Mouse (Mus musculus): ENCODE data around the gene Pcgf1.

Pcgf1 gene

GRCm38 (mm10) chr6:83101688-83102556 is 24.3 kb downstream of the Pcgf1 start:
- DNase-seq (ENCODE audit: low read depth, low spot score), result no peak

- DNase-seq (ENCODE audit: low read depth, low spot score), result no peak
These were observed 25.5 kb downstream of the Pcgf1 start for GRCm38 (mm10) chr6:83103130-83103650.

- DNase-seq (ENCODE audit: low read depth, low spot score), result no peak
These were observed 26.5 kb downstream of the Pcgf1 start for GRCm38 (mm10) chr6:83104158-83104557.

- no peak for DNase-seq (ENCODE audit: low read depth, low spot score)
These were observed 30.1 kb downstream of the Pcgf1 start for GRCm38 (mm10) chr6:83107566-83108400.

- DNase-seq (ENCODE audit: low read depth, low spot score), result no peak
These were observed 31.3 kb downstream of the Pcgf1 start, which contains the start of gene Mrpl53 for GRCm38 (mm10) chr6:83108762-83109668. Mrpl53 (plus strand) TSS chr6:83109040.

- no peak for DNase-seq (ENCODE audit: low read depth, low spot score)
These were observed 34.0 kb downstream of the Pcgf1 start for GRCm38 (mm10) chr6:83111510-83112136.

GRCm38 (mm10) chr6:83115011-83115671 is 37.5 kb downstream of the Pcgf1 start, which contains the start of gene Mogs:
Mogs (plus strand) TSS chr6:83115496.
- DNase-seq (ENCODE audit: low read depth, low spot score), result no peak

GRCm38 (mm10) chr6:83115682-83116372 is 38.2 kb downstream of the Pcgf1 start:
- DNase-seq (ENCODE audit: low read depth, low spot score), result no peak

- DNase-seq (ENCODE audit: low read depth, low spot score), result no peak
These were observed 38.9 kb downstream of the Pcgf1 start for GRCm38 (mm10) chr6:83116373-83117164.

- DNase-seq (ENCODE audit: low read depth, low spot score), result no peak
These were observed 39.4 kb downstream of the Pcgf1 start for GRCm38 (mm10) chr6:83117165-83117438.

- no peak for DNase-seq (ENCODE audit: low read depth, low spot score)
These were observed 39.9 kb downstream of the Pcgf1 start for GRCm38 (mm10) chr6:83117616-83118015.

- DNase-seq (ENCODE audit: low read depth, low spot score), result no peak
These were observed 40.7 kb downstream of the Pcgf1 start for GRCm38 (mm10) chr6:83118369-83118768.

- DNase-seq (ENCODE audit: low read depth, low spot score), result no peak
These were observed 41.4 kb downstream of the Pcgf1 start for GRCm38 (mm10) chr6:83118825-83119733.

GRCm38 (mm10) chr6:83119734-83120051 is 42.0 kb downstream of the Pcgf1 start:
- DNase-seq (ENCODE audit: low read depth, low spot score), result no peak

- DNase-seq (ENCODE audit: low read depth, low spot score), result peak; percentile 96
These were observed 43.5 kb downstream of the Pcgf1 start, which contains the start of gene Wbp1 for GRCm38 (mm10) chr6:83120930-83121862. Wbp1 (minus strand) TSS chr6:83121559.

GRCm38 (mm10) chr6:83121863-83122710 is 44.4 kb downstream of the Pcgf1 start:
- no peak for DNase-seq (ENCODE audit: low read depth, low spot score)

All from WW6 (cell line).